Mouse (Mus musculus): ENCODE results near the gene Gng12.

DNA sequence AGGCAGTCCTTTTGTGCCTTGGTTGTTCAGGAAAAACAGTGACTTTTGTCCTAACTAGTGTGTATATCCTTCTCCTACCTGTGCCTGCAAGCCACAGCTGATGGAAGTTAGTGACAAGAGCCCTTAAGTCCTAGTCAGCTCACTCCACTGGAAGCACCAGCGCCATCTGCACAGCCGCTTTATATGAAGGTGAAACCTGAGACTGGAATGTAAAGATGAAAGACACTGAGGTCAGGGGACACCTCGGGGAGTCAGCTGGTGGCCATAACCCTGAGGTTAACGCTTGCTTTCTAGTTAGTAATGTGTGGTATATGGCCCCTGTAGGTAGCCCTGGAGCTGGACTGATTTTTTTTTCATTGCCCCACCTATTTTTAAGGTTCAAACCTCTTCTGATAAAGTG is 30.1 kb downstream of the Gng12 start:
- no peak for TF ChIP-seq POLR2A (IDR thresholded peaks at IDR 0.05; ENCODE audit: low read depth, low read length)
- TF ChIP-seq CTCF (IDR thresholded peaks at IDR 0.05; ENCODE audit: borderline replicate concordance, insufficient read depth, low read length) = no peak
